Mouse (Mus musculus) small intestine, adult 2 months (tissue): Measurements from ENCODE around the gene Zdhhc18.

ENCODE experiments used
- CTCF ChIP-seq: fragments of 200-500 bp; IDR thresholded peaks from 2 replicates; pipeline ENCODE4 v1.5.1; 2012; ENCODE audit warnings: low read depth, mild to moderate bottlenecking, control low read depth, inconsistent platforms, low read length, moderate library complexity, mixed read lengths; ENCODE audit not compliant: insufficient replicate concordance, insufficient read length; ENCODE audit errors: extremely low read depth
- POLR2A ChIP-seq: fragments of 200-500 bp; IDR thresholded peaks from 2 replicates; pipeline ENCODE4 v1.6.1; 2012; ENCODE audit warnings: low read depth, mild to moderate bottlenecking, control low read depth, inconsistent platforms, low read length, moderate library complexity

DNA sequence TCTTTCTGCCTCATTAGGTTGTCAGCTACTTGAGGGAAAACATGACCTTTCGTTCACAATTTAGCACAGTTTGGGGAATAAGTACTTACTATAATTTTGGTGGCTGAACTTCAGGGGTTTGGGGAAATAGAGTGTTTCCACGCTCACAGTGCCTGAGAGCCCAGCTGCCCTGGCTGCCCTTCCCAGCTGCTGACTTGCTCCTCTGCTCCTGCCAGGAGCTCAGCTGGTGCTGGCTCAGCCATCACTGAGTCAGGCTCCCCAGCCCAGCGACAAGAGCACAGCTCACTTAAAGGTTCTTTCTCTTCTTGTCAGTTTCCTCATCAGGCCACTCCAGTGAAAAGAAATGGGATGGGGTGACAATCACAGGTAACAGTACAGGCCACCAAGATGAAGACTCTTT, 18.6 kb upstream of the Zdhhc18 start:
- TF ChIP-seq POLR2A (no peak), CTCF (no peak)
